Comparison of ENCODE assay signal across 3 mouse cellular contexts in the genomic region with DNA sequence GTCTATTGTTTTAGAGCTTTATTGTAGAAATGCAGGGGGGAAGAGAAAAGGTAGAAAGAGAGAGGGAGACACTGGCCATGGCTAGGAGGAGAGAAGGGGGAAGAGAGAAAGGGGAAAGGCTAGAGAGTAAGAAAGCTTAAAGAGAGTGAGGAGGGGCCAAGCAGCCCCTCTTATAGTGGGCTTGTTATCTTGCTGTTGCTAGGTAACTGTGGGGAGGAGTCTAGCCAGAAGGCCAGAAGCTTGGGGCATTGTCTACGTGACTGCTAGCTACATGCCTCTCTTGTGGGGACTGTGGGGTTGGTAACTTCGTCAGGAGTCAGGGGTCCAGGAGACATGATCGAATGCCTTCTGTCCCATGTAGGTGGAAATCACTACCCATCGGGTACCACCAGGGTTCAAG. TPM values are rescaled to one million over a fixed set of nuclear protein-coding genes. Genes with fewer than 3 reads are reported as not detected.
"Had no signal": no experiment of that assay in that cellular context is flagged by ENCODE, and none has a peak within 500 bp of the region (broad histone marks: within the 10 kb centered on the region; RNA-seq: fewer than 3 reads in every experiment).

No protein-coding gene starts in this region.

RNA-seq across cellular contexts. Expression of a gene that starts 10.0 kb away (rescaled TPM):
- total RNA-seq: megakaryocyte progenitor cell, adult 5-6 weeks; neutrophil, adult 5-6 weeks had no signal
- polyA plus RNA-seq: macrophage had no signal
